Mouse (Mus musculus): ENCODE measurements at regions not wholly inside any gene's neighbourhood (a gene's known extent, or its start where the extent isn't known, plus 50 kb on each side); places are given as distances from the start of the nearest gene placed in this dataset.

- TF ChIP-seq CTCF (conservative IDR thresholded peaks at IDR 0.05; ENCODE audit: low read length) (no peak), POU5F1 (IDR thresholded peaks at IDR 0.05; ENCODE audit: borderline replicate concordance, low read length) (no peak)
Measured at GRCm38 (mm10) chr5:18439986-18440385, 79.8 kb upstream of the Gnai1 start.
